Mouse (Mus musculus): ENCODE results near the gene Lysmd4.

Gene Lysmd4

DNA sequence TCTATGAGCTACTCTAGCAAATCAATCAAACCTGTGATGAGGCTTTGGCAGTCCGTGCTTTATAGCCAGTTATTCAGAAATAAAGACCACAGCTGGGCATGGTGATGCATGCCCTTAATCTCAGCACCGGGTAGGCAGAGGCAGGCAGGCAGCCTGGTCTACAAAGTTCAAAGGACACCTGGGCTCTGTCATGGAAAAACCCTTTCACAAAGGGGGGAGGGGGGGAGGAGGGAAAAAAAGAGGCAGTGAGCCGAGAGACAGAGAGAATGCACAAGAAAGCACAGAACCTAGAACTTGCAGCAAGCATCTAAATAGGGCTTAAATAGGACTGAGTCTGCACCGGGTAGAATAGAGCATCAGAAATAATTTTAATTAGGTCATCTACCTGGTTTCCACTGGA, 130.6 kb downstream of the Lysmd4 start:
- no peak for DNase-seq

DNA sequence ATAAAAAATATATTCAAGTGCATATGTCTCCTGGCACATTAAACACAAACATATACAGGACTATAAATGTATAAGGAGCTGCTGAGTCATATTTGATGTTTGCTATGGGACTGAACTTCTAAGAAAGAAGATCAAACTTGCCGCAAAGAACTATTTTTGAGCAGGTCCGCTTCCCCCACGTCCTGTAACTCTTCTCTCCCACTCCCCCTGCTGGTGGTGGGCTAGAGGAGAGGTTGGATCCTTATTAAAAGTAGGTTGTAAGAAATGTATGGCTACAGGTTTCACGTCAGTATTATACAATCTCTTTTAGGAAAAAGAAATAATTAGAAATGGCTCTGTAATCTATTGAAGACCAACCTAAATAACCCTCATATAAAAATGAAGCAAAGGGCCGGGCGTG, 131.3 kb downstream of the Lysmd4 start:
- peak; percentile 79 for DNase-seq

DNA sequence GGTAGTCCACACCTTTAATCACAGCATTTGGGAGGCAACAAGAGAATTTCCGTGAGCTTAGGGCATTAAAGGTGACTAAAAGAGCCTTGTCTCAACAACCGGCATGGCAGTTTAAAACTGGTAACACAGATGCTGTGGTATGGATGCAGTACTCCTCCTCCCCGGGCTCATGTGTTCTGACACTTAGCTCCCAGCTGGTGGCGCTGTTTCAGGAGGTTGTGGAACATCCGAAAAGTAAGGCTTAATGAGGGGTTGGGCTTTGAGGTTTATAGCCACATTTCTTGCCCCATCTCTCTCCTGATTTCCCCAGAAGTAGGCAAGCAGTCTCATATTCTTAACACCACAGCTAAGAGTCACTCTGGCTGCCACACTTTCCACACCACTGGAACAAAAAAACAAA, 133.5 kb downstream of the Lysmd4 start:
- no peak for DNase-seq

Data from thymus, postnatal 25 days (tissue).